Mouse (Mus musculus): ENCODE results near the gene Tmed9.
"Not testable (repeated sequence)": the region's sequence is repeated elsewhere in the genome, so short reads cannot be mapped to it uniquely, and the experiment has no call there.

DNA sequence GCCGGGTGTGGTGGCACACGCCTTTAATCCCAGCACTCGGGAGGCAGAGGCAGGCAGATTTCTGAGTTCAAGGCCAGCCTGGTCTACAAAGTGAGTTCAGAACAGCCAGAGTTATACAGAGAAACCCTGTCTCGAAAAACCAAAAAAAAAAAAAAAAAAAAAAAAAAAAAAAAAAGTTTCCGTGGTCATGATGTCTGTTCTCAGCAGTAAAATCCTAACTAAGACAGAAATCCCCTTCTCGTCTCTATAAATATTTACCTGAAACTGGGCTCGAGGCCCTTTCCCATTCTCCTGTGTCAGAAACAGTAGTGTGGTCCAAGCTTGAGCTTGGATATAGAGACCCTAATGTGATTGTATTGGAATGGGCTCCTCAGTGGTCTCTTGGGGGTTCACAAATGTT is 3.3 kb downstream of the Tmed9 start:
- TF ChIP-seq POLR2A (IDR thresholded peaks at IDR 0.05; ENCODE audit: insufficient read depth, low read depth, low read length); CTCF (IDR thresholded peaks at IDR 0.05); EP300 (IDR thresholded peaks at IDR 0.05; ENCODE audit: insufficient read depth, low read depth, low read length): not testable (repeated sequence)
